Mouse (Mus musculus) midbrain, embryonic 12.5 days (tissue): Measurements from ENCODE around the gene Usp16. TPM values are rescaled to one million over a fixed set of nuclear protein-coding genes. Genes with fewer than 3 reads are reported as not detected.

Experiments used
- ATAC-seq: fragments of 200-750 bp; cut with Nextera tagmentation; 2 replicates; pipeline ENCODE4 v1.8.0; 2017; ENCODE audit warnings: low read depth, moderate TSS enrichment, moderate library complexity; ENCODE audit not compliant: low FRiP score
- H3K27ac ChIP-seq: fragments of 300-500 bp; sonication (generic); replicated peaks from 2 replicates; pipeline ENCODE4 v1.5.1; 2016; ENCODE audit warnings: mild to moderate bottlenecking
- H3K27me3 ChIP-seq: fragments of 300-500 bp; sonication (generic); 2 replicates; pipeline ENCODE4 v1.6.1; 2016; ENCODE audit warnings: mild to moderate bottlenecking
- H3K36me3 ChIP-seq: fragments of 300-500 bp; sonication (generic); 2 replicates; pipeline ENCODE4 v1.6.1; 2016
- H3K4me1 ChIP-seq: fragments of 300-500 bp; sonication (generic); 2 replicates; pipeline ENCODE4 v1.6.1; 2016
- H3K4me2 ChIP-seq: fragments of 300-500 bp; sonication (generic); replicated peaks from 2 replicates; pipeline ENCODE4 v1.6.1; 2016; ENCODE audit warnings: mild to moderate bottlenecking, moderate library complexity
- H3K4me3 ChIP-seq: fragments of 300-500 bp; sonication (generic); 2 replicates; pipeline ENCODE4 v1.5.1; 2016; ENCODE audit warnings: mild to moderate bottlenecking
- H3K9ac ChIP-seq: fragments of 300-500 bp; sonication (generic); replicated peaks from 2 replicates; pipeline ENCODE4 v1.6.1; 2016; ENCODE audit warnings: mild to moderate bottlenecking, moderate library complexity
- H3K9me3 ChIP-seq: fragments of 300-500 bp; sonication (generic); 2 replicates; pipeline ENCODE4 v1.6.1; 2016; ENCODE audit warnings: mild to moderate bottlenecking
- WGBS: fragments of 180-500 bp; shearing (Covaris S2); methylation state at CpG from one replicate; pipeline ENCODE4 v1.1.7; 2016; 5-methylcytosine and 5-hydroxymethylcytosine counted together
- polyA plus RNA-seq: library from polyadenylated mRNA; unstranded; fragments of >200 nt; fragmentation: Nextera tagmentation; extraction: Ambion mirVana; gene quantifications from 2 replicates; pipeline ENCODE4 v1.2.1, GENCODE M21; 2016

Gene Usp16
- polyA plus RNA-seq, 1 experiment from 2014 or later = 41.2 TPM

DNA sequence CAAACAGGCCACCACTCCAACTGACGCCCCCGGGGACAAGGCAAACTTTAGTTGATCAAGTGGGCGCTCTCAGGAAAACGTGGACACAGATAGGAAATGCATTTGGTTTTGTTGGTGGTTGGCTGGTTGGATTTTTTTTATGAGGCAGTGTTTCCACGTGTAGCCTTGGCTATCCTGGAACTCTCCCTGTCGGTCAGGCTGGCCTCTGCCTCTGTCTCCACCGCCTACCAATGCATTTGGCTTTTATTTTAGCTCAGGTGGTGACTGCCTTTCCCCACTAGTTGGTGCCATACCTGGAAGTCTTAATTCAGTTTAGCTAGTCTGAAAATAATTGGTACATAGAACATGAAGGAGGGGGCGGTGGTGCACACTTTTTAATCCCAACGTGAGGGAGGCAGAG lies 13.4 kb upstream of the Usp16 start:
- ATAC-seq = no peak

DNA sequence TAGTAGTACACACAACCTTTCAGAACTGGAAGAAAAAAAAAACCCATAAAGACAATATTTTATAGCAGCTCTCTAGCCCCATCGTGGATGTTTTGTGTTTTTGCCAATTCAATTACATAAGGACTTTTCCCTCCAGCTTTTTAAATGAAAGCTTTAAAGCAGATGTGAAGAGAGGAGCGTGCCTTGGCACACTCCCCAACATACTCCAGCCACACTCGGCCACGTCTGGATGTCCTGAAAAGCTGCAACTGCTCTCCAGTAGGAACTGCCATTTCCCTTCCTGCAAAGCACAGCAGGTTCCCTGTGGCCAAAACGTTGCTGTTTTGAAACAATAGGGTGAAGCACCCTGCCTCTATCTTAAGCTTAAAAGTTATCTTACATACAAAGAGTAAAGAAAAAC lies 12.2 kb upstream of the Usp16 start:
- no peak for ATAC-seq
- H3K4me3 ChIP-seq = no peak overlapping the region
- no peaks in the 10 kb centered on the region for H3K36me3 ChIP-seq
- H3K4me2 ChIP-seq = no peak overlapping the region
- no peak overlapping the region for H3K9ac ChIP-seq
- H3K4me1 ChIP-seq = peaks cover 13% of the 10 kb centered on the region
- H3K27me3 ChIP-seq = no peaks in the 10 kb centered on the region
- H3K9me3 ChIP-seq = no peaks in the 10 kb centered on the region
- WGBS = 64% methylated on average over 5 of the region's 5 CpGs
- H3K27ac ChIP-seq = no peak overlapping the region

More for the DNA sequence above, 13.4 kb upstream of the Usp16 start:
- Histone ChIP-seq H3K4me2 (peak overlapping the region; percentile 80), H3K27ac (no peak overlapping the region), H3K36me3 (no peaks in the 10 kb centered on the region), H3K9ac (peak overlapping the region; percentile 75), H3K4me3 (peak overlapping the region; percentile 61), H3K4me1 (peaks cover 13% of the 10 kb centered on the region), H3K27me3 (no peaks in the 10 kb centered on the region), H3K9me3 (no peaks in the 10 kb centered on the region)
- 25% methylated on average over 9 of the region's 9 CpGs for WGBS

DNA sequence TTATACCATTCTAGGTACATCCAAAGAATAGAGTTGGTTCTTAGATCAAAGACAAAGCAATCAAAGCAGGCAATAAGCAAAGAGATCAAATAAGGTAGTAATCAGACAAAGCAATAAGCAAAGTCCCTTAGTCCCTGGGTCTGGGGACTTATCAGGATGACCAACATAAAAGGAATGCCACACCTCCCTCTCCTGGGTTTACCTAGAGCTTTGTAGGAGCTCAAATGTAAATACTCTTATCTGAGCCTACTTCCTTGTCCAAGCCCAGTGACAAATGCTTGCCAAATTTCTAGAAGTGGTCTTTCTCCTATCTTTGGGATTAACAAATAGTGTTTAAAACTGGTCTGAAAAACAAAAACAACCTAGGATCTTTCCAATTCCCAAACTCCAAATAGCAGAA lies 11.3 kb upstream of the Usp16 start:
- no peak overlapping the region for H3K4me3 ChIP-seq
- no peaks in the 10 kb centered on the region for H3K36me3 ChIP-seq
- H3K9me3 ChIP-seq = no peaks in the 10 kb centered on the region
- no peaks in the 10 kb centered on the region for H3K27me3 ChIP-seq
- no peak overlapping the region for H3K9ac ChIP-seq
- no peak overlapping the region for H3K4me2 ChIP-seq
- ATAC-seq = no peak
- H3K27ac ChIP-seq = no peak overlapping the region
- H3K4me1 ChIP-seq = peaks cover 13% of the 10 kb centered on the region

DNA sequence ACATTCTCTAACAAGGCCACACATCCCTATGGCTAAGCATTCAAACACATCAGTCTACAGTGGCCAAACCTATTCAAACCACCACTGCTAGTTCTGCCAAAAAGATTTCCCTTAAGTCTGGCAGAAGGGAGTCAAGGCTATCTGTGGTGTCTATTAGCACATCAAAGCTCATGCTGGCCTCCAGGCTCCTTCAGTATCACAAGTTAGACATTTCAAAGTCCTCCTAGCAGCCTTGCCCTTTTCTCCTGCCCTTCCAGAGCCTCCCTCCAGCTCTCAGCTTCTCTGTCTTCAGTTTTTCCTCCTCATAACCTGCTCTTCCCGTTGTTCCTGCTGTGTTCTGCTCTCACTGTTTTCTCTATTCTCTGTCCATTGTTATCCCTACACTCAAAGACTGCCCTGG lies 10.4 kb upstream of the Usp16 start:
- no peak overlapping the region for H3K4me2 ChIP-seq
- WGBS = 48% methylated on average over 1 of the region's 1 CpGs
- ATAC-seq = no peak
- H3K9me3 ChIP-seq = no peaks in the 10 kb centered on the region
- H3K27ac ChIP-seq = no peak overlapping the region
- no peaks in the 10 kb centered on the region for H3K27me3 ChIP-seq
- H3K9ac ChIP-seq = no peak overlapping the region
- peaks cover 13% of the 10 kb centered on the region for H3K4me1 ChIP-seq
- no peaks in the 10 kb centered on the region for H3K36me3 ChIP-seq
- no peak overlapping the region for H3K4me3 ChIP-seq

DNA sequence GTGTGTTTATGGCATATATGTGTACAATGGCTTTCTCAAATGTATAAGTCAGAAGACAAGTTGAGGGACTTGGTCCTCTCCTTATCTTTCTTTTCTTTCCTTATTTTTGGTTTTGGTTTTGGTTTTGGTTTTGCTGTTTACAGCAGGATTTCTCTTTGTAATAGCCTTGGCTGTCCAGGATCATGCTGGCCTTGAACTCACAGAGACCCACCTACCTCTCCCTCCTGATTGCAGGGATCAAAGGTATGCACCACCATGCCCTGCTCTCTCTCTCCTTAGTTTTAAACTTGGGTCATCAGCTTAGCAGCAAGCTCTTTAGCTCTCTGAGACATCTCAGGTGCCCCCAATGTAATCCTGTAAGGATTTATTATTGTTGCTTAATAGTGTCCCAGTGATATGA lies 9.4 kb upstream of the Usp16 start:
- H3K36me3 ChIP-seq = no peaks in the 10 kb centered on the region
- H3K27me3 ChIP-seq = no peaks in the 10 kb centered on the region
- H3K4me2 ChIP-seq = no peak overlapping the region
- no peak overlapping the region for H3K9ac ChIP-seq
- no peak for ATAC-seq
- peaks cover 8% of the 10 kb centered on the region for H3K4me1 ChIP-seq
- H3K4me3 ChIP-seq = no peak overlapping the region
- H3K9me3 ChIP-seq = no peaks in the 10 kb centered on the region
- no peak overlapping the region for H3K27ac ChIP-seq

DNA sequence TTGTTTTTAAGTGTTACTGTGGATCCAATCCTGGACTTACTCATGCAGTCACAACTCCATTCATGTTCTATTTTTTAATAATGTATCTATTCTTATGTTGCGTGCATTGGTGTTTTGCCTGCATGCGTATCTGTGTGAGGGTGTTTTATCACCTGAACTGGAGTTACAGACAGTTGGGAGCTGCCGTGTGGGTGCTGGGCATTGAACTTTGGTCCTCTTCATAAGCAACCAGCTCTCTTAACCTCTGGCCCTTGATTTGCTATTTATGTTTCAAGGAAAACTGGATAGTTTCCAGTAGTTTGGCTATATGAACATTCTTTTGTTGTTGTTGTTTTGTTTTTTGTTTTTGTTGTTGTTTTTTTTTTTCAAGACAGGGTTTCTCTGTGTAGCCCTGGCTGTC lies 9.0 kb upstream of the Usp16 start:
- Histone ChIP-seq H3K4me1 (peaks cover 8% of the 10 kb centered on the region), H3K27ac (no peak overlapping the region), H3K9me3 (no peaks in the 10 kb centered on the region), H3K4me2 (no peak overlapping the region), H3K27me3 (no peaks in the 10 kb centered on the region), H3K4me3 (no peak overlapping the region), H3K9ac (no peak overlapping the region), H3K36me3 (no peaks in the 10 kb centered on the region)
- ATAC-seq = no peak
- WGBS = 89% methylated on average over 3 of the region's 3 CpGs

DNA sequence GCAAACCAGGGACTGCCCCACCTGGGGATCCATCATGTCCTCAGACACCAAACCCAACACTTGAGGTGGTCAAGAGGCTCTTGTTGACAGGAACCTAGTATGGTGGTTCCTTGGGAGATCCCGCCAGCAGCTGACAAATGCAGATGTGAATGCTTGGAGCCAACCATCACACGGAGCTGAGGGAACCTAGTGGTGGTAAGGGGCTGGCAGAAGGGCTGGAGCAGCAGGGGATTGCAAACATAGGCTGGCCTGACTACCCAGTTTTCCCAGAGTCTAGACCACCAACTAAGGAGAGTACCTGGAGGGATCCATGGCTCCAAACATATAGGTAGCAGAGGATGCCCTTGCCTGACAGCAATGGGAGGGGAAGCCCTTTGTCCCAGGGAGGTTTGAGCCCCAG lies 1.3 kb upstream of the Usp16 start:
- no peak for ATAC-seq
- Histone ChIP-seq H3K9ac (no peak overlapping the region), H3K4me3 (no peak overlapping the region), H3K36me3 (no peaks in the 10 kb centered on the region), H3K4me2 (no peak overlapping the region), H3K9me3 (no peaks in the 10 kb centered on the region), H3K4me1 (peaks cover 17% of the 10 kb centered on the region), H3K27me3 (0 out of 2 replicates have a peak, but pooled peaks cover 4% of the 10 kb centered on the region), H3K27ac (no peak overlapping the region)
- WGBS = 85% methylated on average over 2 of the region's 2 CpGs

DNA sequence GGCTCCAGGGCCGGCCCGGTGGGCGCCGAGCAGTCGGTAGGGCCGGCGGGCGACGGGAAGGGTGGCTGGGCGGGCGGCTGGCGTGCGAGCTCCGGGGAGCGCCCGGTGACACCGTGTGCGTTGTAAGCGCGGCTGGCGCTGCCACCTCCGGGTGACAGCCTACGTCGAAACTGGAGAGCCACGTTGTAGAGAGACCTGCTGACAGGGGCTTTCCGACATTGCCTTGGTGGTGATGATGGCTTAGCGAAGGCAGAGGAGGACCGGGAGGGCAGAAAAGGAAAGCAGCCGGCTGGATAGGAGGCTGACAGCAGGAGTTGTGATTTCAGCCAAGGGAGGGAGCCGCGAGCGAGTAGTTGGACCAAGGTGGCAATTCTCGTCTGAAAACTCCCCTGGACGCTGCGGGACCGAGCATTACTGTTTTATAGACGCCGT lies 693 bp downstream of the Usp16 start:
- ATAC-seq = peak; percentile 2; the same call in 1 of the 2 replicates
- WGBS = under 1% methylated on average over 38 of the region's 38 CpGs
- peak overlapping the region; percentile 89 for H3K9ac ChIP-seq

DNA sequence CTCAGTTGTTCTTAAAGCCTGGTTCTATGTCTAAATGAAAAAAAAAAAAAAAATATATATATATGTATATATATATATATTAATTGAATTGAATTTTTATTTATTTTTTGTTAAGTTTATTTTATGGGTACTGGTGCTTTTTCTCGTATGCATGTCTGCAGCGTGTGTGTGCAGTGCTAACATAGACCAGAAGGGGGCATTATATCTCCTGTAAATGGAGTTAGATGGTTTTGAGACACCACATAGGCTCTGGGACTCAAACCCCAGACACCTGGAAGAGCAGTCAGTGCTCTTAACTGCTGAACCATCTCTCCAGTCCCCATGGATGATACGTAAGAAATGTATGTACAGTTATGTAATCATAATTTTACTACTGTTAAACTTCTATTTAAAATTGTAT lies 4.2 kb downstream of the Usp16 start:
- Histone ChIP-seq H3K9ac (no peak overlapping the region), H3K4me3 (no peak overlapping the region), H3K9me3 (no peaks in the 10 kb centered on the region), H3K27me3 (no peaks in the 10 kb centered on the region), H3K4me2 (no peak overlapping the region), H3K4me1 (peaks cover 17% of the 10 kb centered on the region), H3K27ac (no peak overlapping the region), H3K36me3 (peaks cover 29% of the 10 kb centered on the region)
- ATAC-seq = no peak
- 92% methylated on average over 3 of the region's 3 CpGs for WGBS

More for the DNA sequence above, 693 bp downstream of the Usp16 start:
- H3K27me3 ChIP-seq = 0 out of 2 replicates have a peak, but pooled peaks cover 4% of the 10 kb centered on the region
- H3K4me2 ChIP-seq = peak overlapping the region; percentile 86
- H3K27ac ChIP-seq = peak overlapping the region; percentile 76
- H3K4me1 ChIP-seq = peaks cover 17% of the 10 kb centered on the region
- 0 out of 2 replicates have a peak, but pooled peaks cover 12% of the 10 kb centered on the region for H3K36me3 ChIP-seq
- no peaks in the 10 kb centered on the region for H3K9me3 ChIP-seq
- H3K4me3 ChIP-seq = peak overlapping the region; percentile 90

DNA sequence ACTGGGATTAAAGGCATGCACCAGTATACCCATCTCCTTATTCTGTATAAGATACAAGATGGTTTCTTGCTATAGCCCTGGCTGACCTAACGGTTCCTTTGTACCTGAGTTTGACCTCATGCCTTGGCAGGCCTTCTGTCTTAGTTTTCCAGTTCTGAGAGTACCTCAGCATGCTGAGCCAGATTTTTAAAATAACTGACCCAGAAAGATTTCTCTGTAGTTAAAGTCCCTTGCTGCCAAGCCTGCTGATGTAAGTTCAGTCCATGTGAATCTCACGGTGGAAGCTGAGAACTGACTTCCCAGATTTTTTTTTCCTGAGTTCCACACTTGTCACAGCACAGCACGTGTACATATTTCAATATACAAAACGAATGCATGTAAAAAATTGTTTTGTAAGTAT lies 16.1 kb downstream of the Usp16 start:
- Histone ChIP-seq H3K4me3 (no peak overlapping the region), H3K27me3 (no peaks in the 10 kb centered on the region), H3K4me2 (no peak overlapping the region), H3K4me1 (no peaks in the 10 kb centered on the region), H3K9me3 (no peaks in the 10 kb centered on the region), H3K36me3 (peaks cover 67% of the 10 kb centered on the region), H3K9ac (no peak overlapping the region), H3K27ac (no peak overlapping the region)
- 93% methylated on average over 4 of the region's 4 CpGs for WGBS
- ATAC-seq = no peak

DNA sequence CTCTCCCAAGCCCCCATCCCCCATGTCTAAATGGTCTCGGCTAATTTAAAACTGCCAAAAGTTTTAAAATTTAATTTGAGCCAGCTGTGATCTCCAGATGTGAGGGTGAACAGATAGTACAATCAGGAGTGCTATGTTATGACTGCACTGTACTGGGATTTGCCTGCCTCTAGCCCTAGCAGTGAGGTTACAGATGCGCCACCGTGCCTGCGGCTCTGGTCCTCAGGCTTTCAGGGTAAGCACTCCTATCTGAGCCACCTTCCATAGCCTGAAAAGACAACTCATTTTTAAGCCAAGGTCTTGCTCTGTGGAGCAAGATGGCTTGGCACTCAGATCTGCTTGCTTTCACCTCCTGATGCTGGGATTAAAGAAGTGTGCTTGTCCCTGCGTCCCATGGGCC lies 29.9 kb downstream of the Usp16 start:
- Histone ChIP-seq H3K4me3 (no peak overlapping the region), H3K27ac (no peak overlapping the region), H3K27me3 (no peaks in the 10 kb centered on the region), H3K9ac (no peak overlapping the region), H3K9me3 (no peaks in the 10 kb centered on the region), H3K4me2 (no peak overlapping the region), H3K4me1 (no peaks in the 10 kb centered on the region), H3K36me3 (peaks cover 85% of the 10 kb centered on the region)
- no peak for ATAC-seq
- 91% methylated on average over 5 of the region's 5 CpGs for WGBS

DNA sequence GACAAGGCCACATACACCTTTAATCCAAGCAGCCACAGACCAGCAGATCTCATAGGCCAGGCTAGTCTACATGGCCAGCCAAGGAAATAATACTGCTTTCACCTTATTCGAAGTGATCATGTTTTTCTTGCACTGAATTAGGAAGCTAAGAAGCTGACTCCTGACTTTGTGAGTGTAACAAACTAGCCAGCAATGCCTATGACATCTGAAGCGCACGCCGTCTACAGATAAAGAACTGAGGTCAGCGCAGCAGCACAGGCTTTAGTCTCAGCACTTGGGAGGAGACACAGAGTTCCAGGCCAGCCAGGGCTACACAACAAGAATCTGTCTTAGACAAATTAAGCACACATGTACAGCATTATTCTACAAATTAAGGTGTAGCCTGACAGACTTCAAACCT lies 32.2 kb downstream of the Usp16 start:
- H3K27ac ChIP-seq = no peak overlapping the region
- no peaks in the 10 kb centered on the region for H3K27me3 ChIP-seq
- H3K9ac ChIP-seq = no peak overlapping the region
- no peak overlapping the region for H3K4me2 ChIP-seq
- no peak for ATAC-seq
- H3K36me3 ChIP-seq = peaks cover 95% of the 10 kb centered on the region
- no peaks in the 10 kb centered on the region for H3K4me1 ChIP-seq
- no peak overlapping the region for H3K4me3 ChIP-seq
- no peaks in the 10 kb centered on the region for H3K9me3 ChIP-seq
- 96% methylated on average over 5 of the region's 5 CpGs for WGBS

DNA sequence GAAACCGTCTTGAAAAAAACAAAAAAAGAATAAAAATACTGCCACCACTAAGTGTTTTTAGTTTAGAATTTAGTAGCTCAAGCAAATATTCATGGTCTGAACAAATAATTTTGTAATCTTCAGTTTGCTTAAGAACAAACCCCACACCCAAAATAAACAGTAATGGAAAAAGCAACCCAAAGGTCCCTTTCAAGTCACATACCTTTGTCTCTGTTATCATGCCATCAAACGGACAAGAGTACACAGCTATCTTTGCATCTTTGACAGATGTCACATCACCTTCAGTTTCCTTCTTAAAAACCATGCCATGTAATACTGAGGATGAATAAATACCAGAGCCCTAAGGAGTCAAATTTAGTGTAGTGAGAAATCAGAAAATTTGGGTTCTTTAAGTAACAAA lies 34.1 kb downstream of the Usp16 start:
- Histone ChIP-seq H3K36me3 (peaks cover 95% of the 10 kb centered on the region), H3K4me2 (no peak overlapping the region), H3K9ac (no peak overlapping the region), H3K27me3 (no peaks in the 10 kb centered on the region), H3K4me3 (no peak overlapping the region), H3K4me1 (no peaks in the 10 kb centered on the region), H3K27ac (no peak overlapping the region), H3K9me3 (no peaks in the 10 kb centered on the region)
- no peak for ATAC-seq
- 90% methylated on average over 2 of the region's 2 CpGs for WGBS
